Mouse (Mus musculus) liver, embryonic 11.5 days (tissue): ENCODE data around the gene Bcl2. TPM values are rescaled to one million over a fixed set of nuclear protein-coding genes. Genes with fewer than 3 reads are reported as not detected.

Source experiments
- ATAC-seq: fragments of 200-750 bp; cut with Nextera tagmentation; replicated peaks from 2 replicates; pipeline ENCODE4 v1.8.0; 2017; ENCODE audit warnings: moderate number of reproducible peaks, mild to moderate bottlenecking, moderate TSS enrichment, moderate library complexity; ENCODE audit not compliant: low FRiP score
- DNase-seq: peaks from one replicate; pipeline ENCODE4 v3.0.0-alpha.2; 2017; ENCODE audit warnings: low spot score
- H3K27ac ChIP-seq: fragments of 300-500 bp; sonication (generic); 2 replicates; pipeline ENCODE4 v1.5.1; 2014; ENCODE audit warnings: mild to moderate bottlenecking, low read depth, low read length, control low read depth
- H3K27me3 ChIP-seq: fragments of 300-500 bp; sonication (generic); replicated peaks from 2 replicates; pipeline ENCODE4 v1.6.1; 2014; ENCODE audit warnings: low read length, mixed read lengths; ENCODE audit not compliant: control insufficient read depth, insufficient read depth
- H3K36me3 ChIP-seq: fragments of 300-500 bp; sonication (generic); 2 replicates; pipeline ENCODE4 v1.6.1; 2014; ENCODE audit warnings: mild to moderate bottlenecking, low read length, moderate library complexity, mixed read lengths; ENCODE audit not compliant: control insufficient read depth, insufficient read depth
- H3K4me1 ChIP-seq: fragments of 300-500 bp; sonication (generic); replicated peaks from 2 replicates; pipeline ENCODE4 v1.6.1; 2014; ENCODE audit warnings: low read length, mixed read lengths; ENCODE audit not compliant: control insufficient read depth, insufficient read depth
- H3K4me2 ChIP-seq: fragments of 300-500 bp; sonication (generic); 2 replicates; pipeline ENCODE4 v1.6.1; 2014; ENCODE audit warnings: mild to moderate bottlenecking, control low read depth, moderate library complexity
- H3K4me3 ChIP-seq: fragments of 300-500 bp; sonication (generic); 2 replicates; pipeline ENCODE4 v1.5.1; 2014; ENCODE audit warnings: low read depth, low read length, control low read depth
- H3K9ac ChIP-seq: fragments of 300-500 bp; sonication (generic); 2 replicates; pipeline ENCODE4 v1.6.1; 2014; ENCODE audit warnings: low read depth, low read length, control low read depth
- H3K9me3 ChIP-seq: fragments of 300-500 bp; sonication (generic); 2 replicates; pipeline ENCODE4 v1.6.1; 2016; ENCODE audit warnings: low read length, inconsistent platforms, mixed read lengths; ENCODE audit not compliant: control insufficient read depth
- WGBS: fragments of 180-500 bp; shearing (Covaris S2); extraction: QIAGEN DNeasy Blood & Tissue Kit; methylation state at CpG from one replicate; pipeline ENCODE4 v1.1.7; 2014; 5-methylcytosine and 5-hydroxymethylcytosine counted together
- polyA plus RNA-seq: library from polyadenylated mRNA; unstranded; fragments of >200 nt; fragmentation: Nextera tagmentation; extraction: Ambion mirVana; gene quantifications from 2 replicates; pipeline ENCODE4 v1.2.1, GENCODE M21; 2014

Gene Bcl2
- polyA plus RNA-seq, 1 experiment from 2014 or later, result 2.8 TPM

DNA sequence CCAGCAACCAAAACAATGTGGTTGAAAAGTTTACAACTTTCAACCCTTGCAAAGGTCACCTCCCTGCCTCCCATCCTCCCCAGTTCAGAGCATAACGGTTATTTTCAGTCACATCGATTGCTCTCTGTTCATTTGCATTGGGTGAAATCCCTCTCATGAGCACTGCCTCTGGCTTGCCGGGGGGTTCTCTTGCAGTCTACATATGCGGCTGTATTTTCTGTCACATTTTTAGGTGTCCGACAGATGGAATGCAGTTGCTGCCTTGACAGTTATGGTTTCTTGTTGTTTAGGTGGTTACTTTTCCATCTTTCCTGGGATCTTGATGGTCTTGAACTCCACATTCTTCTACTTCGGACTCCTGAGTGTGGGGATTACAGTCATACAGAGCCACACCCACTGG, 144.4 kb downstream of the Bcl2 start:
- ATAC-seq, result no peak
- no peak overlapping the region for H3K4me2 ChIP-seq
- no peaks in the 10 kb centered on the region; the same call in 1 of the 2 replicates for H3K4me1 ChIP-seq
- H3K27ac ChIP-seq, result no peak overlapping the region
- H3K27me3 ChIP-seq, result no peaks in the 10 kb centered on the region
- H3K4me3 ChIP-seq, result no peak overlapping the region
- WGBS, result 84% methylated on average over 6 of the region's 6 CpGs
- H3K9me3 ChIP-seq, result no peaks in the 10 kb centered on the region
- DNase-seq, result no peak
- no peak overlapping the region for H3K9ac ChIP-seq
- no peaks in the 10 kb centered on the region for H3K36me3 ChIP-seq

DNA sequence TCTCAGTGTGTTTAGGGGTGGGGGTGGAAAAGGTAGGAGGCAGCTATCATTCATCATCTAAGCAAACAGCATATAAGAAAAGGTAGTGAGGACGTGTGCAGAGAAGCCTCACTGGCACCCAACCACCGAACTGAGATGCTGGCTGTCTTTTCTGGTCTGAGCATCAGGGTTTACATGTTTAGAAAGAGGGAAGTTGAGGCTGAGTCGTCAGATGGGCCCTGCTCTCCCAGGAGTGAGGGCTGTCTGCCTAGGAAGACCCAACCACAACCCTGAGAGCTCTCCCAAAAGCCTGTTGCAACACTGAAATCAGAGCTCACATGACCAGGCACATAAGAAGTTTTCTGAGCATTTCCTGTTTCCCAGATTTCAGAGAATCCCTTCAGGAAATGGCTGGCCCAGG, 145.2 kb downstream of the Bcl2 start:
- no peak overlapping the region for H3K9ac ChIP-seq
- no peak overlapping the region for H3K27ac ChIP-seq
- H3K27me3 ChIP-seq, result no peaks in the 10 kb centered on the region
- 41% methylated on average over 3 of the region's 3 CpGs for WGBS
- ATAC-seq (no peak), DNase-seq (no peak)
- H3K4me1 ChIP-seq, result no peaks in the 10 kb centered on the region; the same call in 1 of the 2 replicates
- no peak overlapping the region for H3K4me2 ChIP-seq
- no peak overlapping the region for H3K4me3 ChIP-seq
- no peaks in the 10 kb centered on the region for H3K36me3 ChIP-seq
- no peaks in the 10 kb centered on the region for H3K9me3 ChIP-seq

DNA sequence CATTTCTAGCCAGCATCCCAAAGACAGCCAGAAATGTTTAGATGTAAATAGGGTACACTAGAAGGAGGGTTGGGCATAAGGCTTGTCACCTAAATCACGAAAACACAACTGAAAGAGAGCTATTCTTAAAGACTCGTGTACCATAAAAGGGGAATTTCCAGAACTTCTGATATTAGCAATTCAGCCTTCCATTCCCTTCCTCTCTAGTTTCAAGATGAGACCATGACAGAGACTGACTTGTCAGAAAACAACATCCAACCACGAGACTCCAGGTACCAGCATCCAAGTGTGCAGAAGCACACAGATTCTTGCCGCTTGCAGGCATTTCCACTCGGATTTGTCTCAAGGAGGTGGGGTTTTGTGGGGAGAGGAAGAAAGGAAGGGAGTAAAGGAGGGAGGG, 146.6 kb downstream of the Bcl2 start:
- H3K27ac ChIP-seq, result no peak overlapping the region
- no peak for ATAC-seq

DNA sequence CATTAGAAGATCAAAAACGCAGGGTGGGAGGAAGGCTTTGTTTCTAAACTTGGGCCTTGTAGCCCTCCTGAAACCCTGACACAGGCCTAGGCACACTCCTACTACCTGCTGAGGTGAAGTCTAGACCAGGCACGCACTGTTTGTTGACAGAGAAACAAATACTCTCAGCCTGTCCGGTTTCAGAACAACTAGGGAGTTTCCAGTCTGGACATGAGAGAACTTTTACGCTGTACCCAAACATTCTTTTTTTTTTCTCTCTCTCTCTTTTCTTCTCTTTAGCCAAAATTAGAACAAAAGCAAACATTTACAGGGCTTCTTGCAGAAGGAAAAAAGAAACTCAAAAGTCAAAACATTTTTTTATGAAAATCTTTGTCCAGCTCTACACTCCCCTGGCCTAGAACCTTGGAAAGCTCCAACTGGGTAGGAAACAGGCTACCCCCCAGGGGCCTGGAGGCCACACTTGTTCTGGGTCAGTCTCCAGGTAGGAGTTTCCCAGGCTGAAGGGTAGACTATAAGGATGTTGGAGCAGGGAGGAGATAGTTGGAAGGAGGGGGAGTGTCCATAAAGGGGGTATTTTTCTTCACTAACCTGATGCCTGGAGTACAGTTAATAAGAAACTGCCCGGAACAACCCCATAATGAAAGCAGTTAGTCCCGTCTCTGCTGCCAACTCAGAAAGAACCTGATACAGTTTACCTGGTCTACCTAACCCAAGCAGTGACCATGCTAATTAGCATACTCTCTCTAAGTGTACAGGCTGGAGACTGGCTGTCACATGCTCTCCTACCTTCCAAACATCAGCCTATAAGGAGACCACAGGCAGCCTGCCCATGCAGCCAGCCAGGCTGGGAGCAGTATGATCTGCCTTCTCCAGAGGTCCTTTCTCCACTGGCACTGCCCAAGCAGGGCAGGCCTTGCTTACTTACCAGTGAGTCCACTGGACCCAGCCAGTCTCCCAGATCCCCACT, 147.7 kb downstream of the Bcl2 start:
- Histone ChIP-seq H3K36me3 (no peaks in the 10 kb centered on the region), H3K9ac (no peak overlapping the region), H3K4me1 (no peaks in the 10 kb centered on the region; the same call in 1 of the 2 replicates), H3K4me3 (no peak overlapping the region), H3K27ac (no peak overlapping the region), H3K27me3 (no peaks in the 10 kb centered on the region), H3K9me3 (no peaks in the 10 kb centered on the region), H3K4me2 (no peak overlapping the region)
- 82% methylated on average over 6 of the region's 6 CpGs for WGBS
- DNase-seq (no peak), ATAC-seq (no peak)

More for the DNA sequence above, 146.6 kb downstream of the Bcl2 start:
- no peaks in the 10 kb centered on the region; the same call in 1 of the 2 replicates for H3K4me1 ChIP-seq
- WGBS, result 73% methylated on average over 5 of the region's 5 CpGs
- DNase-seq, result no peak
- no peak overlapping the region for H3K4me3 ChIP-seq
- H3K36me3 ChIP-seq, result no peaks in the 10 kb centered on the region
- H3K27me3 ChIP-seq, result no peaks in the 10 kb centered on the region
- H3K9me3 ChIP-seq, result no peaks in the 10 kb centered on the region
- H3K4me2 ChIP-seq, result no peak overlapping the region
- H3K9ac ChIP-seq, result no peak overlapping the region

DNA sequence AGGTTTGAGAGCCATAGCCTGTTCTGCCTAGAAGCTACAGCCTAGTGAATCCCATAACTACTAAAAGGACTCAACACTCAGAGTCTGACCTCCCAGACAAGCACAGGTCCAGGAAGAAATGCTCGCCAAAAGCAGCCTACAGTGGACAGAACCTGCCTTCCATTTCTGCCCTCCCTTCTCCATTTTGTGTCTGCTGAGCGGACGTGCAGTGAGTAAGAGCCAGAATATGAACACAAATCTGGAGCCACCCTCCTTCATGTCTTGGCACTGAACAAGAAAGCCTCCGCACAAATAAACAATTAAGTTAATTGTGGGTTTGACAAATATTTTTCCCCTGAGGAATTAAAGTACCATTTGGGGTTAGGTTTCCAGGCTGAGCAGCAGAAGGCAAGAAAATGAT, 148.8 kb downstream of the Bcl2 start:
- no peaks in the 10 kb centered on the region for H3K27me3 ChIP-seq
- no peaks in the 10 kb centered on the region for H3K36me3 ChIP-seq
- no peak for DNase-seq
- 82% methylated on average over 4 of the region's 4 CpGs for WGBS
- no peak for ATAC-seq
- no peaks in the 10 kb centered on the region for H3K9me3 ChIP-seq
- no peak overlapping the region for H3K27ac ChIP-seq
- H3K4me3 ChIP-seq, result no peak overlapping the region
- peaks cover 3% of the 10 kb centered on the region; the same call in 1 of the 2 replicates for H3K4me1 ChIP-seq
- H3K4me2 ChIP-seq, result no peak overlapping the region
- H3K9ac ChIP-seq, result no peak overlapping the region

DNA sequence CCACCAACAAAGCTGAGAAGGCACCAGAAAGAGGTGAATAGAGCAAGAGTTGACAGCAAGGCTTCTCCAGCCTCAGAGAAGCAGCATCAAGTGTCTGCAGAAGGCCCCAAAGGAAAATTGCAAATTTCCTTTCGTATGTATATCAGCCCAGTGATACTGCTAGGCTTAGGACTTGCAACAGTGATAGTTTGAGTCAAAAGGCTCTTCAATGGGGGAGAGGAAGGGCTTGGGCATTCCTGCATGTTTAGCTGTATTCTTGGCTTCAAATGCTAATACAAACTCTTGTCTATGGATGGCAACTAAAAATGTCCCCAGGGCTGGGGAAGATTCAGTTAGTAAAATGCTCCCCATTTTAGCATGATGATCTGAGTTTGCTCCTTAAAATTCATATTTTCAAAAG, 149.6 kb downstream of the Bcl2 start:
- DNase-seq, result no peak
- no peak overlapping the region for H3K4me2 ChIP-seq
- 0 out of 2 replicates have a peak, but pooled peaks cover 3% of the 10 kb centered on the region for H3K4me1 ChIP-seq
- no peak for ATAC-seq
- no peaks in the 10 kb centered on the region for H3K9me3 ChIP-seq
- H3K36me3 ChIP-seq, result no peaks in the 10 kb centered on the region
- no peaks in the 10 kb centered on the region for H3K27me3 ChIP-seq
- H3K27ac ChIP-seq, result no peak overlapping the region
- H3K9ac ChIP-seq, result no peak overlapping the region
- no peak overlapping the region for H3K4me3 ChIP-seq
- 70% methylated on average over 1 of the region's 1 CpGs for WGBS

DNA sequence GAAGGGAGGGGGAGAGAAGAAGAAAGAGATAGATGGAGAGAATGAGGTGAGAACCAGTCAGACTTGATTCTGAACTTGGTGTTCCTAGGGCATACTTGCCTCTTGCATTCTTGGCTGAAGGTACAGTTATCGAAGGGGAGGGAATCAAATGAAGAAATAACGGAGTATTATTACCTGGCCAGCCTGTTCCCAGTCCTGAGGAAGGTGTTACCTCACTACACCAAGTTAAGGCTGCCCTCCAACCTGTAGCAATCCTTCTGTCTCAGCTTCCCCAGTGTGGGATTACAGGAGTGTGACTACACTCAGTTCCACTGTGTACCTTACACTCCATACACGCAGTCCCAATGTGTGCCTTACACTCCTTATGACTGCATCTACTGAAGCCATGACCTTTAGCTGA, 151.3 kb downstream of the Bcl2 start:
- Histone ChIP-seq H3K4me1 (0 out of 2 replicates have a peak, but pooled peaks cover 3% of the 10 kb centered on the region), H3K36me3 (no peaks in the 10 kb centered on the region), H3K4me2 (no peak overlapping the region), H3K9ac (no peak overlapping the region), H3K27ac (no peak overlapping the region), H3K27me3 (no peaks in the 10 kb centered on the region), H3K4me3 (no peak overlapping the region), H3K9me3 (no peaks in the 10 kb centered on the region)
- 81% methylated on average over 3 of the region's 3 CpGs for WGBS
- no peak for ATAC-seq
- no peak for DNase-seq

DNA sequence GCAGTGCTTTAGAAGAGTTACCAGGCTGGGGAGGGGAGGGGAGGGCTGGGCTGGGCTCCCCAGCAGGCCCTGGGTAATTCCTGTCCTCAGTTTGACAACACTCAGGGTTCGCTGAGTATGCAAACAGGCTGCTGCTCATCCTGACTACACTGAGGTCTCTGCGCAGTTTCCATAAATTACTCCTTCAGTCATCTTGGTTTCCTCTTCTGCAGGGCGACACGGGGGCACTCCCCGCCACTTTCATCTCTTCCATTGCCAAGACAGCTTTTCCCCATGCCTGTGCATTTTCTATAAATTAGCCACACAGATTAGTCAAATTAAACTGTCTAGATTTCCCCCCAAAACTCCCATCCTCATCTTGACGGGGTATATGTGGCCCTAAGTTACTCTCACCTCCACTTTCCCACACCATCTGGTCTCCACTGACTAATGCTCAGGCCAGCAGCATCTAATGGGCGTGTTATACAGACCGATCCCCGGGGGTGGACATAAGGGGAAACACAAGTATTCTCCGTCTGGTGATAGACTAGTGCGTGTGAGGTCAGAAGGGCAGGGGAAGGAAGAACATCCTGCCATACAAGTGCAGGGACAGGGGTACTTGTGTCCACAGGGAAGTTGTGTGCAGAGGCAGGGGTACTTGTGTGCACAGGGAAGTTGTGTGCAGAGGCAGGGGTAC, 152.9 kb downstream of the Bcl2 start:
- DNase-seq (no peak), ATAC-seq (no peak)
- H3K4me1 ChIP-seq, result 0 out of 2 replicates have a peak, but pooled peaks cover 3% of the 10 kb centered on the region
- H3K36me3 ChIP-seq, result no peaks in the 10 kb centered on the region
- H3K27me3 ChIP-seq, result no peaks in the 10 kb centered on the region
- H3K4me3 ChIP-seq, result no peak overlapping the region
- no peaks in the 10 kb centered on the region for H3K9me3 ChIP-seq
- no peak overlapping the region for H3K9ac ChIP-seq
- no peak overlapping the region for H3K4me2 ChIP-seq
- 54% methylated on average over 11 of the region's 11 CpGs for WGBS
- H3K27ac ChIP-seq, result no peak overlapping the region
